Mouse (Mus musculus): ENCODE data around the gene Zfp780b. TPM values are rescaled to one million over a fixed set of nuclear protein-coding genes. Genes with fewer than 3 reads are reported as not detected.
"Not testable (repeated sequence)": the region's sequence is repeated elsewhere in the genome, so short reads cannot be mapped to it uniquely, and the experiment has no call there.

The Zfp780b gene
- 10 to 100 TPM; 36.1 to 37.0 TPM for polyA plus RNA-seq (2017; shearing (Covaris generic))

DNA sequence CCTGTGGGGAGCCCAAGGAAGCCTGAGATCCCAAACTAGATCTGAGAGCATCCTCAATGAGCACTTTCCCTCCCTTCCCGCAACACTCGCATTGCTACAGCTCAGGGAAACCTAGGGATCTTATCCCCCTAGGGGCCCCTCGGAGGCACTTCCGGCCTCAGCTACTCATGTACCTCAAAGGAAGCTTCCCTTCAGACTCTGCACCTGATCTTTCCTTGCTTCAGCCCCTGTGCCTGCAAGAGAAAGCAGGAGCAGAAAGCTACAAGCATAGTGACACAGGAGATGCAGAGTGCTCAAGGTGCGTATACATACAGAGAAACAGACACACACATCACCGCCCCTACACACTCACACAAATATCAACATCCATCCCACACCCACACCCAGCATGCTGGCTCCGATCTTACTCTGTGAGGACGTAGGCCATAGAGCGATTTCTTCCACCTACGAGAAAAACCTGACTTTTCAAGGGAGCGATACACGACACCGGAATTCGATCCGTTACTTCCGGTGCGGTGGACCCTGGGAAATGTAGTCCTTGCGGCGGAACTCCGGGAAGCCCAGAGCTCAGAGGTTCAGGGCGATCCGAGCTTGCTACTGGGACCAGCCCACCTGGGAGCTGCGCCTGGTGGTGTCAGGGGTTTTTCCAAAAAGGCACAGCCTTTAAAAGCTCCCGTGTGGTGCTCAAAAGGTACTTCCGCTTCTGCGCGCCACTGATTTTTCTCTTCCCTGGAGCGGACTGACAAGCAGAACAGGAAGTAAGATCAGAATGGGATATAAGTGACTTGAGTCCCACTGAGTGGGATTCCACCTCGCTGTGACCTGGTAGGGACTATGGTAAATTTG, at the start of gene Zfp780b:
Zfp780b (minus strand) TSS at position 489 of the 846 bp plus-strand sequence.
- peak; percentile 90 for ATAC-seq

DNA sequence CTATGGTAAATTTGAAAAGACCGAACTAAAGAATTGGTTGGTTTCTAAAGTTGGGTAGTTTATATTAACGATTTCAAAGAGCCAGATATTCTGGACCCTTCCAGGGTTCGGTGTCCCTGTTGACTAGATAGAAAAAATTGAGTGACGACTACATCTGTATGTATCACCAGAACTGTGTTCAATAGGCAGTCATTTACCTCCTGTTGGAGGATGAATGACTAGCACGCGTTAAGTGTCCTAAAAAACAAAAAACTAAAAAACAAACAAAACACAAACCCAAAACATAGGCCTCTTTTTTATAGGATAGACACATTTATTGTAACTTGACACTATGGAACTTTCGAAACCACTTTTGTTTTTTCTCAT, 35.5 kb upstream of the Zfp780b start:
- peak; percentile 15 for ATAC-seq

DNA sequence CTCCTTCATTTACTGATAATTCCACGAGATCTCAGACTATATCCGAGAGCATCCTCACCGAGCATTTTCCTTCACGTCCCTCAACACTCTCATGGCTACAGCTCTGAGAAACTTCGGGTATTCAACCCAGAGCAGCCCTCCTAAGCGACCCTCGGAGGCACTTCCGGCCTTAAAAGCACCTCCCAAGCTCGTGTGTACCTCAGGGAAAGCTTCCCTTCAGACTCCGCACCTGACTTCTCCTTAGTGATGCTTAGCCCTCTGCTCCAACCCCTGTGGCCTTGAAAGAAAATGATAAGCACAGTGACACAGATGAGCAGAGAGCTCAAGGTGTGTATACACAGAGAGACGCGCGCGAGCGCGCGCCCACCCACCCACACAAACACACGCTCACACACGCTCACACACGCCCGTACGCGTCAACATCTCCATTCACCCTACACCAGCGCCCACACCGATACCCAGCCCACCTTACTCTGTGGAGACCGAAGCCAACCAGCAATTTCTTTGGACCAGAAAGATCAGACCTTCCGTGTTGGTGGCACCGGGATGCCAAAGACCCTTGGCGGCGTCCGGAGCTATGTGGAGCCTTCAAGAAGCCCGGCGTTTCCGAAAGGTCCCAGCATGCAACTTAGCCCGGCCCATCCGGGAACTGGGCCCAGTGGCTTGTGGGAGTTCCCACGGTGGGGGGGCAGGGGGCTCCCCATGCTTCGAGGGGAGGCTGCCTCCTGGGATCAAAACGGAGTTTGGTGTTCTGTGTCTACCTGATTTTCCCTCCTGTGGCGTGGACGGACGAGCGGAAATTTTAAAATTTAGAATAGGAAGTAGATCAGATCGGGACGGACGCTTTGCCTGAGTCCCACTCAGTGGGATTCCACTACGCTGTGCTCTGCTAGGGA, 34.8 kb upstream of the Zfp780b start, which contains the start of gene Zfp850:
Zfp850 (minus strand) TSS at position 567 of the 896 bp plus-strand sequence.
- ATAC-seq: peak; percentile 91

GRCm38 (mm10) chr7:28010271-28010670, 31.3 kb upstream of the Zfp780b start:
- no peak for ATAC-seq

GRCm38 (mm10) chr7:27982197-27982596, 3.2 kb upstream of the Zfp780b start:
- ATAC-seq: no peak

- not testable (repeated sequence) for ATAC-seq
These were observed 29.5 kb downstream of the Zfp780b start for GRCm38 (mm10) chr7:27949451-27949850.

DNA sequence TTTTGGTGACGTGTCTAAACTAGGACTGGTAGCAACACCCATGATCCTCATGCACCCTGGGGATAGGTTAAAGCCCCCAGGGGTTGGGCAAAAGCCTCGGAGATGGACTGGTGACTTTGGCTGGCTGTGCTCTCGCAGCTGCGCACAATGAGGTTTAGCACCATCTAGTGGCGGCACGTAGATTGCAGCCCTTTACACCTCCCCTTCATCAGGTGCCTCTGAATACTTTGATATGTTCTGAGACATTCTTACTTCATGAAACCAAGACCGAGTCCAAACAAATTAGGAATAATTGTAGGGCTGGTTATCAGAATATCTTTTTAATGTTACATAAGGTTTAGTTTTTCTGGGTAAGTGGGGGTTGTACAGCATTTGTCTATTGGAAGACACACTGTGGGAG, 37.1 kb downstream of the Zfp780b start:
- ATAC-seq: peak; percentile 53

DNA sequence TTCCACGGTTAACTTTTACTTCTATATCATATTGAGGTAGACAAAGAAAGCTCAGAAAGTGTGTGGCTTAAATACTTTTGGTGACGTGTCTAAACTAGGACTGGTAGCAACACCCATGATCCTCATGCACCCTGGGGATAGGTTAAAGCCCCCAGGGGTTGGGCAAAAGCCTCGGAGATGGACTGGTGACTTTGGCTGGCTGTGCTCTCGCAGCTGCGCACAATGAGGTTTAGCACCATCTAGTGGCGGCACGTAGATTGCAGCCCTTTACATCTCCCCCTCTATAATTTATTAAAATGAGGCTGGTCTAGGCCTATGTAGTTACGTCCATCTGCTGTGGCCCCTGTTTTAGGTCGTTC, 45.2 kb downstream of the Zfp780b start:
- ATAC-seq: peak; percentile 22

DNA sequence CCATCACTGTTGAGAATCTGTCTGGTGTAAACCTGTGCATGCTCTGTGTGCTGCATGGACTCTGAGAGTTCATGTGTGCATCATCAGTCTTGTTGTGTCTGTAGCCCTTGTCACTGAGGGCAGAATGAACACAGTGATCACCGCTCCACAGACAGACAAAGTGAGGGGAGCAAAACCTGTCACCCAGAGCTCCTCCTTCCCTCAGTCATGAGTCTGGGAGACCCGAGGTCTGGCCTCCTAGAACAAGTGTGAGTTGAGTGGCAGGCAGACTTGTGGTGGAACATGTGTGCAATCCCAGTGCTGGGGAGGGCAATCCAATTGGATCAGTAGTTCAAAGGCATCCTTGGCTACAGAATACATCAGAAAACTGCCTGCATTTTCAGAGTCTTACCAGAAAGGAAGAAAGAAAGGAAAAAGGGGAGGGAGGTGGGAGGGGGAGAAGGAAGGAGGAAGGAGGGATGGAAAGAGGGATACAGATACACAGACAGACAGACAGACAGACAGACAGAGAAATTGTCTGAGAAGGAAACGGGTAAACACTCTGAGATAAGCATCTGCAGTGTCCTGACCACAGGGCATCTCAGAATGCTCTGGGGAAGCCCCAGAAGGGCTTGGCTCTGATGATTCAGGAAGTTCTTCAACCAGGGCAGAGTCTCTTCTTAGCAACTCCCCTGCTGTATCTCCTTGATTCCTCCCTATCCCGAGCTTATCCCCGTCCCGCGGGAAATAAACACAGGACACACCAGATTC, 45.7 kb downstream of the Zfp780b start:
- ATAC-seq: peak; percentile 92

DNA sequence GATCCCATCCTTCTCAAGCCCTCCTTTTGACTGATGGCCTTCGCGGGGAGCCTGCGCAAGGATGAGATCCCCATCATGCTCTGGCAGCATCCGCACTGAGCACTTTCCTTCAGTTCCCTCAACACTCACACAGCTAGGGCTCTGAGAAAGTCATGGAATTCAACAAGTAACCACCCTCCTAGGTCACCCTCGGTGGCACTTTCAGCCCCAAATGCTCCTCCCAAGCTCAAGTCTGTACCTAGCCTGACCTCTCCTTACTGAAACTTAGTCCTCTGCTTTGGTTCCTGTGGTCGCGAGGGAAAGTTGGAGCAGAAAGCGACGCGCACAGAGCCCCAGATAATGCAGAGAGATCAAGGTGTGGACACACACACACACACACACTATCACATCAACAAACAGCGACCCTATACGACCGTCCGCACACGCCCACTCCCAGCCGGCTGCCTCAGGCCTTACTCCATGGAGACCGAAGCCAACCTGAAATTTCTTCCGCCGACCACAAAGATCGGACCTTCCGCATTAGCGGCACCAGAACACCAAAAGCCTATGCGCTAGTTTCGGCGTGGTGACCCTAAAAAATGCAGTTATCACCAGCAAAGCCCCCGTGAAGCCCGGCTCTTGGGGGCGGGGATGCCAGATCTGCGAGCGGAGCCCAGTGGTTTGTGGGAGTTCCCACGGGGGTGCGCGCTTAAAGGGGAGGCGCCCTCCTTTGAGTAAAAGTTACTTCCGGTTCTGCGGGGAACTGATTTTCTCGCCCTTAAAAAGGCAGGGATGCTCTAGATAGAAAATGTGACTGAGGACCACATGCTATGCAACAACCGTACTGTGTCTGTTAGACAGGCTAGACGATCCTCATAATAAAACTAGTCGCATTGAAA, 49.9 kb downstream of the Zfp780b start, which contains the start of gene Zfp974:
Zfp974 (minus strand) TSS at position 643 of the 878 bp plus-strand sequence.
- peak; percentile 76 for ATAC-seq

DNA sequence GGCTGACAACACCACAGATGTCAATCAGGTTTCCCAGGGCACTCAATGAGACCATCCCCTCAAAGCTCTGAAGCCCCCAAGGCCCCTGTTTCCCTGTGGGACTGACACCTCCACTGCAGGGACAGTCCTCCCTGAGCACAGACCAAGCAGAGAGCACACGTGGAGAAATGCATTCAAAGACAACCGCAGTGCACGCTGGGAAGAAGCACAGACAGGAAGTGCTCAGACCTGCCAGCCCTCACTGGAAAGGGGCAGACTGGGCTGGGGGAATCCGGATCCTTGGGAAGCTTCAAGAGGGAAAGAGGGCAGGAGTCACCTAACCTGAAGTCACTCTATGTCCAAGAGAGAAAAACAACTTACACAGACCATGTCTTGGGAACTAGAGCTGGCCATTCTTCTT, 51.9 kb downstream of the Zfp780b start:
- ATAC-seq: not testable (repeated sequence)

DNA sequence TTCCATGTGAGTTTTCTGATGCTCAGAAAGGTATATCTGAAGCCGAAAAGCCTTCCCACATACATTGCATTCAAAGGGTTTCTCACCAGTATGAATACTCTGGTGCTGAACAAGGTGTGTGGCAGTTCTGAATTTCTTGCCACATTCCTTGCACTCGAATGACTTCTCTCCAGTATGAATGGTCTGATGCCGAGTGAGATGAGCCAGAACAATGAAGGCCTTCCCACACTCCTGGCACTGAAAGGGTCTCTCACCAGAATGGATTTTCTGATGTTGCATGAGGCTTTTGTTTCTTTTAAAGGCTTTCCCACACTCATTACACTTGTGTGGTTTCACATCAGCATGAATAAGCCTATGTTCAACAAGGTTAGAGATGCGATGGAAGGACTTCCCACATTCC, 68.0 kb downstream of the Zfp780b start:
- ATAC-seq: not testable (repeated sequence)

Other genes starting within 250 kb of the Zfp780b start
- 10 to 100 TPM; 11.7 to 19.1 TPM for gene Zfp60, start 247.8 kb downstream of the Zfp780b start, polyA plus RNA-seq (2017; shearing (Covaris generic))
- gene Zfp626, start 172.0 kb downstream of the Zfp780b start, polyA plus RNA-seq (2017; shearing (Covaris generic)): 10 to 100 TPM in 1 of 2 experiments, 1 to 10 TPM in 1; 6.1 to 11.8 TPM
- gene Zfp59, start 140.6 kb downstream of the Zfp780b start, polyA plus RNA-seq (2017; shearing (Covaris generic)): 1 to 10 TPM; 6.6 to 7.3 TPM
- gene Zfp607a, start 121.6 kb downstream of the Zfp780b start, polyA plus RNA-seq (2017; shearing (Covaris generic)): 1 to 10 TPM; 7.5 to 9.0 TPM
- 10 to 100 TPM in 1 of 2 experiments, 1 to 10 TPM in 1; 8.3 to 10.0 TPM for gene Zfp974, start 49.7 kb downstream of the Zfp780b start, polyA plus RNA-seq (2017; shearing (Covaris generic))
- gene Zfp850, start 34.9 kb upstream of the Zfp780b start, polyA plus RNA-seq (2017; shearing (Covaris generic)): 1 to 10 TPM; 4.2 to 5.2 TPM
- gene Psmc4, start 70.9 kb upstream of the Zfp780b start, polyA plus RNA-seq (2017; shearing (Covaris generic)): 100 to 1,000 TPM; 203 to 249 TPM
- gene Fcgbp, start 92.1 kb upstream of the Zfp780b start, polyA plus RNA-seq (2017; shearing (Covaris generic)): not detected
- not detected for gene 9530053A07Rik, start 150.3 kb upstream of the Zfp780b start, polyA plus RNA-seq (2017; shearing (Covaris generic))
- gene Fbl, start 190.5 kb upstream of the Zfp780b start, polyA plus RNA-seq (2017; shearing (Covaris generic)): 10 to 100 TPM; 53.5 to 57.0 TPM
- gene Dyrk1b, start 200.3 kb upstream of the Zfp780b start, polyA plus RNA-seq (2017; shearing (Covaris generic)): under 1 TPM; 0.54 to 0.63 TPM

Data from CD4-positive, CD25-positive, alpha-beta regulatory T cell, adult 4 months (primary cell).